Mouse (Mus musculus): ENCODE measurements around the gene 1520401A03Rik. TPM values are rescaled to one million over a fixed set of nuclear protein-coding genes. Genes with fewer than 3 reads are reported as not detected.
A peak's percentile ranks its signal among the peaks of the same experiment; 100 is the strongest.

1520401A03Rik gene
- total and polyA plus RNA-seq, 2 experiments from 2014 or later = 0.26 TPM; not detected in 1

- Histone ChIP-seq H3K27me3 (ENCODE audit: insufficient read depth, low read length) (peaks cover 56% of the 10 kb centered on the region), H3K9me3 (ENCODE audit: low read length) (no peaks in the 10 kb centered on the region), H3K4me1 (ENCODE audit: insufficient read depth, low read length) (peaks cover 16% of the 10 kb centered on the region), H3K4me3 (ENCODE audit: low read length) (peak within 1 kb of the TSS; percentile 21), H3K27ac (no peak within 1 kb of the TSS), H3K36me3 (ENCODE audit: insufficient read depth, low read length) (no peaks in the 10 kb centered on the region), H3K9ac (replicated peaks; ENCODE audit: low read length) (no peak within 1 kb of the TSS), H3K4me2 (ENCODE audit: low read depth, low read length) (peak within 1 kb of the TSS; percentile 39)
- no peak for TF ChIP-seq CTCF (IDR thresholded peaks at IDR 0.05; ENCODE audit: low read depth)
- WGBS = 4% methylated on average over 36 of the region's 38 CpGs
- no peak for DNase-seq (ENCODE audit: low spot score)
- ATAC-seq = no peak
Observed at GRCm38 (mm10) chr17:23679127-23679835, 43.3 kb downstream of the 1520401A03Rik start, which contains the start of gene Cldn6. TSS of gene Cldn6 (plus strand) at chr17:23679249.

GRCm38 (mm10) chr17:23677236-23677679, 45.3 kb downstream of the 1520401A03Rik start, which contains the start of gene Tnfrsf12a:
TSS of gene Tnfrsf12a (minus strand) at chr17:23677468.
- DNase-seq (ENCODE audit: low spot score) = peak; percentile 86
- Histone ChIP-seq H3K4me2 (ENCODE audit: low read depth, low read length) (peak within 1 kb of the TSS; percentile 81), H3K36me3 (ENCODE audit: insufficient read depth, low read length) (no peaks in the 10 kb centered on the region), H3K27ac (no peak within 1 kb of the TSS), H3K4me1 (ENCODE audit: insufficient read depth, low read length) (peaks cover 19% of the 10 kb centered on the region), H3K4me3 (ENCODE audit: low read length) (peak within 1 kb of the TSS; percentile 49), H3K27me3 (ENCODE audit: insufficient read depth, low read length) (peaks cover 39% of the 10 kb centered on the region), H3K9me3 (ENCODE audit: low read length) (no peaks in the 10 kb centered on the region), H3K9ac (replicated peaks; ENCODE audit: low read length) (peak within 1 kb of the TSS; percentile 41)
- TF ChIP-seq CTCF (IDR thresholded peaks at IDR 0.05; ENCODE audit: low read depth) = no peak
- under 1% methylated on average over 34 of the region's 34 CpGs for WGBS
- ATAC-seq = no peak

GRCm38 (mm10) chr17:23676473-23677031, 46.0 kb downstream of the 1520401A03Rik start:
- Histone ChIP-seq H3K27ac (no peak overlapping the region), H3K9ac (replicated peaks; ENCODE audit: low read length) (peak overlapping the region; percentile 41), H3K27me3 (ENCODE audit: insufficient read depth, low read length) (peaks cover 32% of the 10 kb centered on the region), H3K36me3 (ENCODE audit: insufficient read depth, low read length) (no peaks in the 10 kb centered on the region), H3K9me3 (ENCODE audit: low read length) (no peaks in the 10 kb centered on the region), H3K4me3 (ENCODE audit: low read length) (peak overlapping the region; percentile 49), H3K4me1 (ENCODE audit: insufficient read depth, low read length) (peaks cover 19% of the 10 kb centered on the region), H3K4me2 (ENCODE audit: low read depth, low read length) (peak overlapping the region; percentile 81)
- no peak for DNase-seq (ENCODE audit: low spot score)
- no peak for TF ChIP-seq CTCF (IDR thresholded peaks at IDR 0.05; ENCODE audit: low read depth)
- ATAC-seq = no peak
- WGBS = under 1% methylated on average over 37 of the region's 37 CpGs

GRCm38 (mm10) chr17:23675564-23676281, 46.9 kb downstream of the 1520401A03Rik start:
- H3K4me1 ChIP-seq (ENCODE audit: insufficient read depth, low read length) = peaks cover 19% of the 10 kb centered on the region
- H3K27ac ChIP-seq = no peak overlapping the region
- H3K4me3 ChIP-seq (ENCODE audit: low read length) = peak overlapping the region; percentile 49
- peak overlapping the region; percentile 81 for H3K4me2 ChIP-seq (ENCODE audit: low read depth, low read length)
- no peaks in the 10 kb centered on the region for H3K36me3 ChIP-seq (ENCODE audit: insufficient read depth, low read length)
- H3K9ac ChIP-seq (replicated peaks; ENCODE audit: low read length) = no peak overlapping the region
- no peak for DNase-seq (ENCODE audit: low spot score)
- no peak for ATAC-seq
- peak; percentile 13; the same call in 1 of the 2 replicates for TF ChIP-seq CTCF (IDR thresholded peaks at IDR 0.05; ENCODE audit: low read depth)
- H3K9me3 ChIP-seq (ENCODE audit: low read length) = no peaks in the 10 kb centered on the region
- WGBS = 18% methylated on average over 15 of the region's 15 CpGs
- peaks cover 24% of the 10 kb centered on the region for H3K27me3 ChIP-seq (ENCODE audit: insufficient read depth, low read length)

GRCm38 (mm10) chr17:23675127-23675526, 47.5 kb downstream of the 1520401A03Rik start:
- Histone ChIP-seq H3K27me3 (ENCODE audit: insufficient read depth, low read length) (peaks cover 18% of the 10 kb centered on the region), H3K4me1 (ENCODE audit: insufficient read depth, low read length) (peaks cover 19% of the 10 kb centered on the region), H3K4me2 (ENCODE audit: low read depth, low read length) (peak overlapping the region; percentile 75), H3K36me3 (ENCODE audit: insufficient read depth, low read length) (no peaks in the 10 kb centered on the region), H3K9me3 (ENCODE audit: low read length) (no peaks in the 10 kb centered on the region), H3K9ac (replicated peaks; ENCODE audit: low read length) (no peak overlapping the region), H3K27ac (no peak overlapping the region), H3K4me3 (ENCODE audit: low read length) (no peak overlapping the region)
- 57% methylated on average over 5 of the region's 5 CpGs for WGBS
- ATAC-seq = no peak
- DNase-seq (ENCODE audit: low spot score) = no peak
- TF ChIP-seq CTCF (IDR thresholded peaks at IDR 0.05; ENCODE audit: low read depth) = no peak

- WGBS = 41% methylated on average over 9 of the region's 9 CpGs
- DNase-seq (ENCODE audit: low spot score) = no peak
Observed at GRCm38 (mm10) chr17:23674271-23674952, 48.2 kb downstream of the 1520401A03Rik start.

More at GRCm38 (mm10) chr17:23674271-23674952, 48.2 kb downstream of the 1520401A03Rik start:
- Histone ChIP-seq H3K4me2 (ENCODE audit: low read depth, low read length) (peak overlapping the region; percentile 75), H3K27ac (peak overlapping the region; percentile 82; the same call in 1 of the 2 replicates), H3K4me3 (ENCODE audit: low read length) (peak overlapping the region; percentile 66), H3K36me3 (ENCODE audit: insufficient read depth, low read length) (no peaks in the 10 kb centered on the region), H3K9me3 (ENCODE audit: low read length) (no peaks in the 10 kb centered on the region), H3K27me3 (ENCODE audit: insufficient read depth, low read length) (peaks cover 11% of the 10 kb centered on the region; the same call in 1 of the 2 replicates), H3K9ac (replicated peaks; ENCODE audit: low read length) (peak overlapping the region; percentile 63), H3K4me1 (ENCODE audit: insufficient read depth, low read length) (peaks cover 19% of the 10 kb centered on the region)
- no peak for TF ChIP-seq CTCF (IDR thresholded peaks at IDR 0.05; ENCODE audit: low read depth)
- no peak for ATAC-seq

Data from hindbrain, postnatal 0 days (tissue).